Mouse (Mus musculus) thymus, postnatal 10 days (tissue): ENCODE results near the gene AC141477.1.

Source experiments
- DNase-seq, 2 experiments: peaks; one replicate each; pipeline ENCODE4 v3.0.0; 2021; ENCODE audit warnings: low spot score in 2 of 2

The AC141477.1 gene

GRCm38 (mm10) chr10:76408520-76408919 lies 31.7 kb downstream of the AC141477.1 start:
- DNase-seq: no peak

- no peak for DNase-seq
These were observed 47.6 kb downstream of the AC141477.1 start for GRCm38 (mm10) chr10:76392596-76392995.

- DNase-seq: peak in 1 of 2 experiments; percentile 62
These were observed 48.5 kb downstream of the AC141477.1 start for GRCm38 (mm10) chr10:76391786-76392185.

- no peak for DNase-seq
These were observed 49.1 kb downstream of the AC141477.1 start for GRCm38 (mm10) chr10:76391166-76391565.
